Mouse (Mus musculus) midbrain, embryonic 13.5 days (tissue): ENCODE measurements around the gene Apba2. TPM values are rescaled to one million over a fixed set of nuclear protein-coding genes. Genes with fewer than 3 reads are reported as not detected.
A peak's percentile ranks its signal among the peaks of the same experiment; 100 is the strongest.

ENCODE experiments used
- ATAC-seq: fragments of 200-750 bp; cut with Nextera tagmentation; 2 replicates; pipeline ENCODE4 v1.8.0; 2017; ENCODE audit warnings: mild to moderate bottlenecking, moderate TSS enrichment, moderate library complexity
- H3K27ac ChIP-seq: fragments of 300-500 bp; sonication (generic); 2 replicates; pipeline ENCODE4 v1.5.1; 2015; ENCODE audit warnings: inconsistent platforms, mild to moderate bottlenecking, moderate library complexity
- H3K27me3 ChIP-seq: fragments of 300-500 bp; sonication (generic); 2 replicates; pipeline ENCODE4 v1.6.1; 2015; ENCODE audit warnings: mild to moderate bottlenecking, inconsistent platforms
- H3K36me3 ChIP-seq: fragments of 300-500 bp; sonication (generic); 2 replicates; pipeline ENCODE4 v1.6.1; 2015; ENCODE audit warnings: mild to moderate bottlenecking, inconsistent platforms
- H3K4me1 ChIP-seq: fragments of 300-500 bp; sonication (generic); replicated peaks from 2 replicates; pipeline ENCODE4 v1.6.1; 2015; ENCODE audit warnings: inconsistent platforms
- H3K4me2 ChIP-seq: fragments of 300-500 bp; sonication (generic); replicated peaks from 2 replicates; pipeline ENCODE4 v1.6.1; 2015; ENCODE audit warnings: moderate library complexity, mild to moderate bottlenecking, inconsistent platforms
- H3K4me3 ChIP-seq: fragments of 300-500 bp; sonication (generic); replicated peaks from 2 replicates; pipeline ENCODE4 v1.5.1; 2015; ENCODE audit warnings: mild to moderate bottlenecking, inconsistent platforms
- H3K9ac ChIP-seq: fragments of 300-500 bp; sonication (generic); replicated peaks from 2 replicates; pipeline ENCODE4 v1.6.1; 2015; ENCODE audit warnings: mild to moderate bottlenecking, inconsistent platforms
- H3K9me3 ChIP-seq: fragments of 300-500 bp; sonication (generic); 2 replicates; pipeline ENCODE4 v1.6.1; 2016; ENCODE audit warnings: mild to moderate bottlenecking, inconsistent platforms
- WGBS: fragments of 180-500 bp; shearing (Covaris S2); methylation state at CpG from one replicate; pipeline ENCODE4 v1.1.7; 2015; 5-methylcytosine and 5-hydroxymethylcytosine counted together
- polyA plus RNA-seq: library from polyadenylated mRNA; unstranded; fragments of >200 nt; fragmentation: Nextera tagmentation; extraction: Ambion mirVana; gene quantifications from 2 replicates; pipeline ENCODE4 v1.2.1, GENCODE M21; 2015

Apba2 gene
- polyA plus RNA-seq, 1 experiment from 2014 or later, result 161 TPM

- peaks cover 73% of the 10 kb centered on the region for H3K4me1 ChIP-seq
- H3K4me2 ChIP-seq, result no peak overlapping the region
- no peak overlapping the region for H3K27ac ChIP-seq
- no peaks in the 10 kb centered on the region for H3K27me3 ChIP-seq
- no peak overlapping the region for H3K4me3 ChIP-seq
- 81% methylated on average over 7 of the region's 7 CpGs for WGBS
- 0 out of 2 replicates have a peak, but pooled peaks cover under 1% of the 10 kb centered on the region for H3K36me3 ChIP-seq
- no peaks in the 10 kb centered on the region for H3K9me3 ChIP-seq
- no peak for ATAC-seq
- no peak overlapping the region for H3K9ac ChIP-seq
Measured at GRCm38 (mm10) chr7:64508826-64509225, 7.3 kb downstream of the Apba2 start.

- Histone ChIP-seq H3K27ac (no peak overlapping the region), H3K4me2 (no peak overlapping the region), H3K27me3 (no peaks in the 10 kb centered on the region), H3K4me3 (no peak overlapping the region), H3K36me3 (0 out of 2 replicates have a peak, but pooled peaks cover 2% of the 10 kb centered on the region), H3K4me1 (peaks cover 65% of the 10 kb centered on the region), H3K9ac (peak overlapping the region; percentile 24; the same call in 1 of the 2 replicates), H3K9me3 (no peaks in the 10 kb centered on the region)
- WGBS, result 62% methylated on average over 2 of the region's 2 CpGs
- ATAC-seq, result no peak
Measured at GRCm38 (mm10) chr7:64509911-64510310, 8.4 kb downstream of the Apba2 start.

- Histone ChIP-seq H3K9me3 (no peaks in the 10 kb centered on the region), H3K4me1 (peaks cover 57% of the 10 kb centered on the region), H3K9ac (0 out of 2 replicates have a peak overlapping the region, but pooled peaks have one; percentile 24), H3K4me3 (no peak overlapping the region), H3K27ac (peak overlapping the region; percentile 45; the same call in 1 of the 2 replicates), H3K4me2 (no peak overlapping the region), H3K27me3 (no peaks in the 10 kb centered on the region), H3K36me3 (0 out of 2 replicates have a peak, but pooled peaks cover 2% of the 10 kb centered on the region)
- ATAC-seq, result no peak
- WGBS, result 86% methylated on average over 8 of the region's 8 CpGs
Measured at GRCm38 (mm10) chr7:64510526-64511210, 9.2 kb downstream of the Apba2 start.

- peaks cover 35% of the 10 kb centered on the region for H3K4me1 ChIP-seq
- 0 out of 2 replicates have a peak, but pooled peaks cover 2% of the 10 kb centered on the region for H3K36me3 ChIP-seq
- H3K4me3 ChIP-seq, result no peak overlapping the region
- no peak overlapping the region for H3K4me2 ChIP-seq
- H3K9me3 ChIP-seq, result no peaks in the 10 kb centered on the region
- H3K9ac ChIP-seq, result no peak overlapping the region
- no peak overlapping the region for H3K27ac ChIP-seq
- no peaks in the 10 kb centered on the region for H3K27me3 ChIP-seq
- WGBS, result 99% methylated on average over 3 of the region's 3 CpGs
- ATAC-seq, result no peak
Measured at GRCm38 (mm10) chr7:64513621-64514020, 12.1 kb downstream of the Apba2 start.

GRCm38 (mm10) chr7:64515280-64515679 lies 13.8 kb downstream of the Apba2 start:
- Histone ChIP-seq H3K27ac (no peak overlapping the region), H3K4me1 (peaks cover 27% of the 10 kb centered on the region), H3K36me3 (0 out of 2 replicates have a peak, but pooled peaks cover 2% of the 10 kb centered on the region), H3K9me3 (no peaks in the 10 kb centered on the region), H3K27me3 (no peaks in the 10 kb centered on the region), H3K4me3 (no peak overlapping the region), H3K4me2 (no peak overlapping the region), H3K9ac (no peak overlapping the region)
- 93% methylated on average over 3 of the region's 3 CpGs for WGBS
- no peak for ATAC-seq

GRCm38 (mm10) chr7:64515891-64516290 lies 14.4 kb downstream of the Apba2 start:
- Histone ChIP-seq H3K27ac (no peak overlapping the region), H3K4me2 (no peak overlapping the region), H3K9me3 (no peaks in the 10 kb centered on the region), H3K27me3 (no peaks in the 10 kb centered on the region), H3K4me3 (no peak overlapping the region), H3K36me3 (0 out of 2 replicates have a peak, but pooled peaks cover 4% of the 10 kb centered on the region), H3K9ac (no peak overlapping the region), H3K4me1 (peaks cover 20% of the 10 kb centered on the region)
- no peak for ATAC-seq
- WGBS, result 94% methylated on average over 4 of the region's 4 CpGs

GRCm38 (mm10) chr7:64519091-64519490 lies 17.6 kb downstream of the Apba2 start:
- no peak overlapping the region for H3K4me2 ChIP-seq
- no peak overlapping the region for H3K4me3 ChIP-seq
- peaks cover 7% of the 10 kb centered on the region for H3K36me3 ChIP-seq
- H3K9me3 ChIP-seq, result no peaks in the 10 kb centered on the region
- H3K9ac ChIP-seq, result no peak overlapping the region
- no peaks in the 10 kb centered on the region for H3K27me3 ChIP-seq
- H3K4me1 ChIP-seq, result peaks cover 25% of the 10 kb centered on the region
- WGBS, result 90% methylated on average over 4 of the region's 4 CpGs
- H3K27ac ChIP-seq, result no peak overlapping the region
- 0 out of 2 replicates have a peak, but pooled peaks have one; percentile 7 for ATAC-seq

- no peak overlapping the region for H3K9ac ChIP-seq
- no peak for ATAC-seq
- no peak overlapping the region for H3K4me3 ChIP-seq
- 67% methylated on average over 5 of the region's 5 CpGs for WGBS
- peaks cover 7% of the 10 kb centered on the region for H3K36me3 ChIP-seq
- no peaks in the 10 kb centered on the region for H3K9me3 ChIP-seq
- no peaks in the 10 kb centered on the region for H3K27me3 ChIP-seq
- no peak overlapping the region for H3K4me2 ChIP-seq
- H3K4me1 ChIP-seq, result peaks cover 25% of the 10 kb centered on the region
- no peak overlapping the region for H3K27ac ChIP-seq
Measured at GRCm38 (mm10) chr7:64519521-64519920, 18.0 kb downstream of the Apba2 start.

- ATAC-seq, result no peak
- Histone ChIP-seq H3K9ac (no peak overlapping the region), H3K4me3 (no peak overlapping the region), H3K4me1 (peaks cover 25% of the 10 kb centered on the region), H3K4me2 (no peak overlapping the region), H3K27me3 (no peaks in the 10 kb centered on the region), H3K36me3 (peaks cover 10% of the 10 kb centered on the region), H3K9me3 (no peaks in the 10 kb centered on the region), H3K27ac (peak overlapping the region; percentile 53)
- WGBS, result 40% methylated on average over 5 of the region's 5 CpGs
Measured at GRCm38 (mm10) chr7:64521695-64522408, 20.3 kb downstream of the Apba2 start.

GRCm38 (mm10) chr7:64522409-64522730 lies 20.9 kb downstream of the Apba2 start:
- no peak for ATAC-seq

GRCm38 (mm10) chr7:64531297-64531696 lies 29.8 kb downstream of the Apba2 start:
- WGBS, result 100% methylated on average over 1 of the region's 1 CpGs

More at GRCm38 (mm10) chr7:64522409-64522730, 20.9 kb downstream of the Apba2 start:
- Histone ChIP-seq H3K27ac (peak overlapping the region; percentile 4), H3K36me3 (peaks cover 15% of the 10 kb centered on the region), H3K4me3 (no peak overlapping the region), H3K4me1 (peaks cover 25% of the 10 kb centered on the region), H3K4me2 (no peak overlapping the region), H3K27me3 (no peaks in the 10 kb centered on the region), H3K9me3 (no peaks in the 10 kb centered on the region), H3K9ac (no peak overlapping the region)
- 11% methylated on average over 1 of the region's 1 CpGs for WGBS

GRCm38 (mm10) chr7:64533374-64533773 lies 31.9 kb downstream of the Apba2 start:
- H3K27ac ChIP-seq, result peak overlapping the region; percentile 84
- no peak overlapping the region for H3K4me3 ChIP-seq
- no peak overlapping the region for H3K4me2 ChIP-seq
- 25% methylated on average over 6 of the region's 6 CpGs for WGBS
- H3K27me3 ChIP-seq, result no peaks in the 10 kb centered on the region
- no peaks in the 10 kb centered on the region for H3K9me3 ChIP-seq
- peaks cover 23% of the 10 kb centered on the region for H3K4me1 ChIP-seq
- peak; percentile 90 for ATAC-seq
- H3K9ac ChIP-seq, result peak overlapping the region; percentile 4
- peaks cover 21% of the 10 kb centered on the region for H3K36me3 ChIP-seq

More at GRCm38 (mm10) chr7:64531297-64531696, 29.8 kb downstream of the Apba2 start:
- no peak for ATAC-seq
- no peak overlapping the region for H3K9ac ChIP-seq
- H3K4me2 ChIP-seq, result no peak overlapping the region
- peaks cover 17% of the 10 kb centered on the region for H3K4me1 ChIP-seq
- H3K9me3 ChIP-seq, result no peaks in the 10 kb centered on the region
- H3K36me3 ChIP-seq, result peaks cover 34% of the 10 kb centered on the region
- no peaks in the 10 kb centered on the region for H3K27me3 ChIP-seq
- H3K27ac ChIP-seq, result no peak overlapping the region
- no peak overlapping the region for H3K4me3 ChIP-seq
